Mouse (Mus musculus): ENCODE data around the gene Slc7a3. TPM values are rescaled to one million over a fixed set of nuclear protein-coding genes. Genes with fewer than 3 reads are reported as not detected.
"Not testable (repeated sequence)": the region's sequence is repeated elsewhere in the genome, so short reads cannot be mapped to it uniquely, and the experiment has no call there.

The Slc7a3 gene
- 0.24 and 0.71 TPM in 2 replicates for polyA plus RNA-seq (2016; fragmentation: Nextera tagmentation; extraction: Ambion mirVana)

GRCm38 (mm10) chrX:101085920-101086319, at the start of gene Slc7a3:
Slc7a3 (minus strand) TSS chrX:101086020.
- 28% methylated on average over 11 of the region's 11 CpGs for WGBS
- Histone ChIP-seq H3K9me3 (replicated peaks) (no peaks in the 10 kb centered on the region), H3K4me3 (peak within 1 kb of the TSS; percentile 44), H3K4me2 (peak within 1 kb of the TSS; percentile 82), H3K9ac (no peak within 1 kb of the TSS), H3K27ac (ENCODE audit: poor library complexity, severe bottlenecking) (no peak within 1 kb of the TSS), H3K36me3 (no peaks in the 10 kb centered on the region), H3K27me3 (replicated peaks) (peaks cover 31% of the 10 kb centered on the region), H3K4me1 (replicated peaks) (no peaks in the 10 kb centered on the region)
- no peak for ATAC-seq (ENCODE audit: insufficient number of reproducible peaks, low FRiP score)

DNA sequence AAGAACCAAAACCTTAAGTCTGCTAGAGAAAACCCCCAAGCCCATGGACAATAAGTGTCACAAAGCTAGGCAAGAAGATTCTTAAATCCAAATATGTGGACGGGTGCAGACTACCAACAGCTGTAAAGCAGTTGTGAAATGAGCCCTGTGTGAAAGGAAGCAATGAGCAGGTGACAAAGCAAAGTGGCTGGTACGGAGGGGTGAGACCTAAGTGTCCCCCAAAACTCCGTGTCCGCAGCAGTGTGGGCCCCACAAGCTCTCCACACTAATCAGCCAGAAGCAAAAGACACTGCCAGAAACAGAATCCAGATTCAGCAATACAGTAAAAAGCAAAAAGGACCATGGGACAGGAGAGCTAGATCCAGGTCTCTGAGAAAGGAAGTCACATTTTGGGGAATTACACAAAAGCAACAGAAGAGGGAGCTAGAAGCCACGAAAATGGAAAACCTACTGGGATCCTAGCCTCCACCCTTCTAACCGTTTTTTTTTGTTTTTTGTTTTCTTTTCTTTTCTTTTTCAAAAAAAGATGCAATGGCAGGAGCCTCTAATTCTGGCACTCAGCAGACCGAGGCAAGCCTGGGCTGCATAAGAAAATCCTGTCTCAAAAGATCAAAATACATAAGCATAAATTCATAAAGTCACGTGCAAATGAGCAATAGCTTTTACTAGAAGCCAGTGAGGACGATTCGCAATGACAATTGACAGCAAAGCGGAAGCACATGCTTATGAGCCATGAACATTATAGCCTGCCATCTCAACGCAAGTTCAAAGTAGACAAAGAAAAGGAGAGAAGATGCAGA, 46.4 kb upstream of the Slc7a3 start:
- H3K9me3 ChIP-seq (replicated peaks) = no peaks in the 10 kb centered on the region
- H3K9ac ChIP-seq = no peak overlapping the region
- H3K4me3 ChIP-seq = peak overlapping the region; percentile 12; the same call in 1 of the 2 replicates
- no peaks in the 10 kb centered on the region for H3K27me3 ChIP-seq (replicated peaks)
- 40% methylated on average over 12 of the region's 12 CpGs for WGBS
- no peak for ATAC-seq (ENCODE audit: insufficient number of reproducible peaks, low FRiP score)
- H3K36me3 ChIP-seq = no peaks in the 10 kb centered on the region
- no peak overlapping the region for H3K27ac ChIP-seq (ENCODE audit: poor library complexity, severe bottlenecking)
- peak overlapping the region; percentile 44 for H3K4me2 ChIP-seq
- H3K4me1 ChIP-seq (replicated peaks) = no peaks in the 10 kb centered on the region

- no peaks in the 10 kb centered on the region for H3K9me3 ChIP-seq (replicated peaks)
- no peak overlapping the region for H3K27ac ChIP-seq (ENCODE audit: poor library complexity, severe bottlenecking)
- H3K4me1 ChIP-seq (replicated peaks) = 0 out of 2 replicates have a peak, but pooled peaks cover 6% of the 10 kb centered on the region
- no peak overlapping the region for H3K4me2 ChIP-seq
- WGBS = 26% methylated on average over 7 of the region's 7 CpGs
- no peak overlapping the region for H3K4me3 ChIP-seq
- H3K27me3 ChIP-seq (replicated peaks) = no peaks in the 10 kb centered on the region
- ATAC-seq (ENCODE audit: insufficient number of reproducible peaks, low FRiP score) = no peak
- no peaks in the 10 kb centered on the region for H3K36me3 ChIP-seq
- H3K9ac ChIP-seq = no peak overlapping the region
Observed at GRCm38 (mm10) chrX:101131001-101131400, 45.2 kb upstream of the Slc7a3 start.

DNA sequence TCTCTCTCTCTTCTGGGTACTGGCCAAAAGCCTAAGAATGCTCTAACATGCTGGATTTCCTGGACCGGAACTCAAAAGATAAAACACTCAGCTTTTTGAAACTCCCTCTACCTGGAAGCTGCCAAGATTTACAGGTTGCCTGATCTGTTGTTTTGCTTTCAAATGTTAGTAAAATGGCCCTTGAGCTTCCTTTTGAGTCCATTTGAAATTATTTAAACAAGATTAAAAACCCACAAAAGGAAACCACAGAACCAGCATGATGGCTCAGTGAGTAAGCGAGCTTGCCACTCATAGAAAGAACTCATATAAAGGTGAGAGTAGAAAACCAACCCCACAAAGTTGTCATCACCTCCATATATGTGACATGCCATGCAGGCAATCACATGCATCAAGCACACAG, 42.7 kb upstream of the Slc7a3 start:
- no peaks in the 10 kb centered on the region for H3K27me3 ChIP-seq (replicated peaks)
- ATAC-seq (ENCODE audit: insufficient number of reproducible peaks, low FRiP score) = no peak
- H3K9me3 ChIP-seq (replicated peaks) = no peaks in the 10 kb centered on the region
- 0 out of 2 replicates have a peak, but pooled peaks cover 6% of the 10 kb centered on the region for H3K4me1 ChIP-seq (replicated peaks)
- H3K9ac ChIP-seq = no peak overlapping the region
- WGBS = 75% methylated on average over 2 of the region's 2 CpGs
- H3K27ac ChIP-seq (ENCODE audit: poor library complexity, severe bottlenecking) = no peak overlapping the region
- H3K36me3 ChIP-seq = no peaks in the 10 kb centered on the region
- H3K4me3 ChIP-seq = no peak overlapping the region
- H3K4me2 ChIP-seq = no peak overlapping the region

DNA sequence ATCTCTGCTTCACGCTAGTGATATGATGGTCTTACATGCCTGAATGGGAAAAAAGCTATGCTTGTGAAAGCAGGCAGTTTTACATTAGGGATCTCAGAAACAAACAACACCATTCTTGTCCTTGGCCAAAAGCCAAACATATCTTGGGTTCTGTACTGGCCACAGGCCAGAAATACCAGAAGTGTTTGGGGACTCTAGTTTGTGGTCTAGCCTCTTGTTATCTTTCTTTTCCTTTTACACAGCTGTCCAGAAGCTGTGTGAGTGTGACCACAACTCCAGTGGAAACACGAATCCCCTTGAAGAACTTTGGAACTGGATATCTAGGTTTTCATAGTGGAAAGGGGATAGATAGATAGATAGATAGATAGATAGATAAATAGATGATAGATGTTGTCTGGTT, 41.2 kb upstream of the Slc7a3 start:
- 34% methylated on average over 2 of the region's 2 CpGs for WGBS
- Histone ChIP-seq H3K4me1 (replicated peaks) (0 out of 2 replicates have a peak, but pooled peaks cover 6% of the 10 kb centered on the region), H3K9me3 (replicated peaks) (no peaks in the 10 kb centered on the region), H3K27me3 (replicated peaks) (no peaks in the 10 kb centered on the region), H3K4me3 (no peak overlapping the region), H3K9ac (no peak overlapping the region), H3K27ac (ENCODE audit: poor library complexity, severe bottlenecking) (peak overlapping the region; percentile 51; the same call in 1 of the 2 replicates), H3K36me3 (no peaks in the 10 kb centered on the region), H3K4me2 (no peak overlapping the region)
- ATAC-seq (ENCODE audit: insufficient number of reproducible peaks, low FRiP score) = no peak; the same call in 1 of the 2 replicates

DNA sequence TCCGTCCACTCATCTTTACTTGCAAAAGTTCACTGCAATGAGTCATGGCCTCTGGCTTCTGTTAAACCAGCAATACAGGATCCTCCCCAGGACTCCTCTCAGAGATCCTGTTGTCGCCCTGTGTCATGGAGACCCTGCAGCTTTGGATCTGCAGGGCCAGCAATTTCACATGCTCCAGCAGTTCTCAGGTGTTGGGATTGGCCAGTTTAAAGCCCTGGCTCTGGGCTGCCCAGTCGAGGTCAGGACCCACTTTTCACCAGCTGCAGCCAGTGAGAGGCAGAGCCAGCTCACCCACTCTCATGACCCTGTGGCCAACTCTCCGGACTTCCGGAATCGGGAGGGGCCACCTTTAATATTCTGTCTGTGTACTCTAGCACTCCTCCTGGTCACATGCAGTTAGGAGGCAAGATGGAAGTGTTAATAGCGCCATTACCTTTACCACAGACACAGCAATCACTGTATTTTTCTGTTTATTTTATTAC, 40.7 kb upstream of the Slc7a3 start:
- peak; percentile 45 for ATAC-seq (ENCODE audit: insufficient number of reproducible peaks, low FRiP score)
- 0 out of 2 replicates have a peak, but pooled peaks cover 6% of the 10 kb centered on the region for H3K4me1 ChIP-seq (replicated peaks)
- H3K9ac ChIP-seq = no peak overlapping the region
- H3K4me3 ChIP-seq = no peak overlapping the region
- H3K27ac ChIP-seq (ENCODE audit: poor library complexity, severe bottlenecking) = peak overlapping the region; percentile 51
- 52% methylated on average over 7 of the region's 7 CpGs for WGBS
- no peaks in the 10 kb centered on the region for H3K27me3 ChIP-seq (replicated peaks)
- H3K36me3 ChIP-seq = no peaks in the 10 kb centered on the region
- H3K4me2 ChIP-seq = no peak overlapping the region
- H3K9me3 ChIP-seq (replicated peaks) = no peaks in the 10 kb centered on the region

DNA sequence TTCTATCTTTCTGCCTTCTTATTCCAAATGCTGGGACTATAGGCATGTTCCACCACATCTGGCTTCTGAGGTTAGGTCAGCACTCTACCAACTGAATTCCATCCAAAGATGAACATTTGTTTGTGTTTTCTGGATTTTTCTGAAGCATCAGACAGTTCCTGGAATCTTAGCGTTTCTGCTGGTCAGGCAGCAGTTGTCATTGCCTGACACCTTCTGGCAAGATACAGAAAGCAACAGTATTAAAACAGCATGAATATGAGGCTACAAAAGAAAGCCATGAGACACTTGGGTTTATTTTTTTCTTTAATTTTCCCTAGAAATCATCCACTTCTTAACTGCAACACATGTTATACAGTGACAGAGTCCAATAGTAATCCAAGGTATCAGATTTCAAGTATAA, 34.7 kb upstream of the Slc7a3 start:
- no peak for ATAC-seq (ENCODE audit: insufficient number of reproducible peaks, low FRiP score)
- Histone ChIP-seq H3K4me2 (no peak overlapping the region), H3K36me3 (no peaks in the 10 kb centered on the region), H3K27me3 (replicated peaks) (no peaks in the 10 kb centered on the region), H3K27ac (ENCODE audit: poor library complexity, severe bottlenecking) (no peak overlapping the region), H3K4me1 (replicated peaks) (no peaks in the 10 kb centered on the region), H3K4me3 (no peak overlapping the region), H3K9ac (no peak overlapping the region), H3K9me3 (replicated peaks) (no peaks in the 10 kb centered on the region)
- 50% methylated on average over 1 of the region's 1 CpGs for WGBS

- not testable (repeated sequence) for H3K9me3 ChIP-seq (replicated peaks); H3K36me3 ChIP-seq; ATAC-seq (ENCODE audit: insufficient number of reproducible peaks, low FRiP score); H3K9ac ChIP-seq; H3K4me1 ChIP-seq (replicated peaks); H3K27ac ChIP-seq (ENCODE audit: poor library complexity, severe bottlenecking)
- Histone ChIP-seq H3K4me2 (peak overlapping the region; percentile 82), H3K4me3 (peak overlapping the region; percentile 44), H3K27me3 (replicated peaks) (peaks cover 31% of the 10 kb centered on the region)
- WGBS = 19% methylated on average over 9 of the region's 9 CpGs
Observed at GRCm38 (mm10) chrX:101085211-101085610, 609 bp downstream of the Slc7a3 start.

GRCm38 (mm10) chrX:101084192-101084591, 1.6 kb downstream of the Slc7a3 start:
- H3K4me2 ChIP-seq = peak overlapping the region; percentile 82; the same call in 1 of the 2 replicates
- no peak overlapping the region for H3K9ac ChIP-seq
- no peak overlapping the region for H3K4me3 ChIP-seq
- WGBS = 53% methylated on average over 2 of the region's 2 CpGs
- H3K27ac ChIP-seq (ENCODE audit: poor library complexity, severe bottlenecking) = no peak overlapping the region
- H3K36me3 ChIP-seq = no peaks in the 10 kb centered on the region
- H3K9me3 ChIP-seq (replicated peaks) = no peaks in the 10 kb centered on the region
- H3K27me3 ChIP-seq (replicated peaks) = peaks cover 30% of the 10 kb centered on the region
- no peak for ATAC-seq (ENCODE audit: insufficient number of reproducible peaks, low FRiP score)
- no peaks in the 10 kb centered on the region for H3K4me1 ChIP-seq (replicated peaks)

GRCm38 (mm10) chrX:101065245-101065644, 20.6 kb downstream of the Slc7a3 start:
- H3K36me3 ChIP-seq = no peaks in the 10 kb centered on the region
- H3K4me3 ChIP-seq = no peak overlapping the region
- no peaks in the 10 kb centered on the region for H3K27me3 ChIP-seq (replicated peaks)
- H3K4me2 ChIP-seq = no peak overlapping the region
- ATAC-seq (ENCODE audit: insufficient number of reproducible peaks, low FRiP score) = no peak
- H3K9ac ChIP-seq = no peak overlapping the region
- H3K4me1 ChIP-seq (replicated peaks) = no peaks in the 10 kb centered on the region
- no peaks in the 10 kb centered on the region; the same call in 1 of the 2 replicates for H3K9me3 ChIP-seq (replicated peaks)
- H3K27ac ChIP-seq (ENCODE audit: poor library complexity, severe bottlenecking) = no peak overlapping the region
- WGBS = 74% methylated on average over 1 of the region's 1 CpGs

DNA sequence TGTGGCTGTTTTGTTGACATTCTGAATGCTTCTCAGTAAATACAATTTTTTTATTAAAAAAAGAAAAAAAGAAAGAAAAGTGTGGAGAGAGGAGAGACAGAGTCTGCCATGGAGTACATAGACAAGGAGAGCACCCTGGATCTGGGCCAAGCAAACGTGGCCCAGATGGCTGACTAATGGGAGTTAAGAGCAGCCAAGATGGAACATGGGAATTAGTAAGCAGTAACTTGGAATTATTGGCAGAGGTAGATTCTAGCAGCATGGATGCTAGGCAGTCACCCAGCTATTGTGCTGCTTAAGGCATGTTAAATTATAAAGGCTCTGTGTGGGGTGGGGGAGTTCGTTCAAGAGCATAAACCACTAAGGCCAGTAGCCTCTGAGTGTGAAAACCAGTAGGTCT, 22.3 kb downstream of the Slc7a3 start:
- Histone ChIP-seq H3K9ac (no peak overlapping the region), H3K4me3 (no peak overlapping the region), H3K27ac (ENCODE audit: poor library complexity, severe bottlenecking) (no peak overlapping the region), H3K36me3 (no peaks in the 10 kb centered on the region), H3K9me3 (replicated peaks) (peaks cover 5% of the 10 kb centered on the region; the same call in 1 of the 2 replicates), H3K4me2 (no peak overlapping the region), H3K27me3 (replicated peaks) (no peaks in the 10 kb centered on the region), H3K4me1 (replicated peaks) (no peaks in the 10 kb centered on the region)
- 63% methylated on average over 2 of the region's 2 CpGs for WGBS
- ATAC-seq (ENCODE audit: insufficient number of reproducible peaks, low FRiP score) = no peak

All from heart, embryonic 12.5 days (tissue).